Mouse (Mus musculus): ENCODE results near the gene Spryd3.

Spryd3 gene

DNA sequence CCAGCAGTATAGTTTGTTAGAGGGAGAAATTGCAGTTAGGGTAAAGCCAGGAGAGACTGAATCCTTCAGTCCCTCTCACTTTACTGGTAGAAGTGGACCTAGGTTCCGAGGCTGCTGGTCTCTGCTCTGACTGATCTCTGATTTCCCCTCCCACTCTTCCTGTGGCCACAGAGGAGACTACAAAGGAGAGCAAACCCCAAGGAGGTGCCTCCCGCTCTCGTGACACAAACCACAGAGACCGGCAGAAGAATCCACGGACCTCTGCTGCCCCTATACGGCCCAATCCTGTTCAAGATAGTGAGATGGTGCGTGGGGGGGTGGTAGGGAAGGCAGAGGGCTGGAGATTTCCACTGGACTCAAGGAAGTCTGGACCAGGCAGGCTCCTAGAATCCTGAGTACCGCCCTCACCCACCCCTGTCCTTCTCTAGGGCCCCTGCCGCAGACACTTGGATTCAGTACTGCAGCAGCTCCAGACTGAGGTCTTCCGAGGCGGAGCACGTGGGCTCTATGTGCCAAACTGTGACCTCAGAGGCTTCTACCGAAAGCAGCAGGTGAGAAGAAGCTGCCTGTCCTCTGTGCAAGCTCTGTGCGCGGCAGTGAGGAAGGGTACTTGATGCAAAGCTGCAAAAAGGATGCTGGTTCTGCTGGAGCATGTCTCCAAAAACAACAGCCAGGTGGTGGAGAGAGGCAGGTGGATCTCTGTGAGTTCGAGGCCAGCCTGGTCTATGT, 11.8 kb upstream of the Spryd3 start:
- DNase-seq (ENCODE audit: low read depth, low spot score), result no peak

- DNase-seq (ENCODE audit: low read depth, low spot score), result peak; percentile 46
Observed at GRCm38 (mm10) chr15:102146882-102147281, 10.8 kb upstream of the Spryd3 start.

- no peak for DNase-seq (ENCODE audit: low read depth, low spot score)
Observed at GRCm38 (mm10) chr15:102146089-102146488, 10.1 kb upstream of the Spryd3 start.

DNA sequence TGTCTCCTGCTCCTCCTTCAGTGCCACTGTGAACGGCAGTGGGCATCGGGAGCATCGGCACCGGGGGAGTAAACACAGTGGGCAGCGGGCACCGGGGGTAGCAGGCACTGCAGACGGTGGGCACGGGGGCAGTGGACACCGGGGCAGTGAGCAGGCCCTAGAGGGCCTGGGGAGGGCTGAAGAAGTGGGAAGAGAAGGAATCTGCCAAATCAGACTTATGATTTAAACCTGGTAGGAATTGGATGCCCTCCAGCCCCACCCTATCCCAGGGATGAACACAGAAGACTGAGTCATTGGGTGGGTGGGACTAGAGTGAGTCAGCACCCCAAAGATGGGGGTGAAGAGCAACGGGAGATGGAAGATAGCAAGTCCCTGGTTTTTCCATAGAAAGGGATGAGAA, 9.3 kb upstream of the Spryd3 start:
- no peak for DNase-seq (ENCODE audit: low read depth, low spot score)

GRCm38 (mm10) chr15:102144726-102145125, 8.7 kb upstream of the Spryd3 start:
- no peak for DNase-seq (ENCODE audit: low read depth, low spot score)

- no peak for DNase-seq (ENCODE audit: low read depth, low spot score)
Observed at GRCm38 (mm10) chr15:102144274-102144711, 8.3 kb upstream of the Spryd3 start, which contains the start of gene Igfbp6. Gene Igfbp6, plus strand, starts transcription at chr15:102144362.

DNA sequence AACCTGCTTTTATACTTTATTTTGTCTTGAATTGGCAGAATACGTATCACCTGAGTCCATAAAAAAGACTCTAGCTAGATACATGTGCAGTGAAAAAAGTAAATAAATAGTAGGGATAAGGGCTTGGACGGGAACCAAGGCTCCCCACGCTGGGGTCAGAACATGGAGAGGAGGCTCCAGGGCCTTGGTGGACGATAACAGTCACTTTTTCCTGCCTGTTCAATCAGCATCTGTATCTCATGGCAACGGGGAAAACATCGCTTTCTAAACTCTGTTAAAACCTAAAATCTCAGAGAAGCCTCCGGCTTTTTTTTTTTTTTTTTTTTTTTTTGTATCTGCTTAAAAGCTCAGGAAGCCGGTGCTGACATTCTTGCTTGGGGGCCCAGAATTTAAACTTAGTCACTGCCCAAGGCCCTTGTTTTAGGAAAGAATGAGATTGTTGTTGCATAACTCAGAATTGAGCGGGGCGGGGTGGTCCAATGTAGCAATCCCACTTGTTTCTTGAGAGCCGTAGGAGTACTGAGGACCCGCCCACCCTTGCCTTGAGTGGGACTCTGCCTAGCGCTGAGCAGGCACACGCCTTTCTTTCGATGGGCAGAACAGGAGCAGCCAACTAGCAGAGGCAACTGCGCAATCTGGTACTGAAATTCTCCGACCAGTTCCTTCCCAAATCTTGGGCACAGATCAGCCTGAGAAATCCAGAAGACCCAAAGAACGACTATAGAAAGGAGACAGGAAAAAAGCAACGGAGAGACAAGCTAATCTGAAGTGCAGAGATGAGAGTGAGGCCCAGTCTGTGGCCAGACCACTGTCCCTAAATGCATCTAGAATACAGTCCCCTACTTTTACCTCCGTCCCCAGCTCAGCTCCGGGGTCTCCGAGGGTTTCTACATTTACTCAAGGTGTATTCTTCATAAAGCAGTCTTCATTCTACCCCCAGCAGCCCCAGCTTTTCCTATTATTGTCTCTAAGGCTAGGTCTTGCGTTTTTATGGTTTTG, 7.2 kb upstream of the Spryd3 start:
- no peak for DNase-seq (ENCODE audit: low read depth, low spot score)

GRCm38 (mm10) chr15:102141120-102141519, 5.1 kb upstream of the Spryd3 start:
- DNase-seq (ENCODE audit: low read depth, low spot score), result no peak

GRCm38 (mm10) chr15:102135522-102136128, 409 bp downstream of the Spryd3 start:
- no peak for DNase-seq (ENCODE audit: low read depth, low spot score)

- DNase-seq (ENCODE audit: low read depth, low spot score), result no peak
Observed at GRCm38 (mm10) chr15:102134709-102135108, 1.3 kb downstream of the Spryd3 start.

DNA sequence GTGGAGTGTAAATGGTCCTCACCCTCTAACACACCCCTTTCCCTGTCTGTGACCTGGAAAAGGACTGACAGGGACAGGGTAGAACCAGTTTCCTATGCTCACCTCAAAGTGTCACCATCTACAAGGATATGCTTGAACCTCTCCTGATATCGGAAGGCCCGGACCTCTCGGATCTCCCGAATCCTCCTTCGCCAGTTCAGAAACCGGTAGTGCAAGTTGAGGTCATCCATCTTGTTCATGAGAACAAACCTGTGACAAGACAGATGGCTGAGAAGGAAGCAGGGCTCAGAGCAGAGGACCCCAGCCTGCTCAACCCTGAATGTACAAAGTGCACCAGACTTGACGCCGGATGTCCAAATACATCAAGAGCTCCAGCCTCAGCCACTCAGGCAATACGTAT, 2.7 kb downstream of the Spryd3 start:
- DNase-seq (ENCODE audit: low read depth, low spot score), result no peak

DNA sequence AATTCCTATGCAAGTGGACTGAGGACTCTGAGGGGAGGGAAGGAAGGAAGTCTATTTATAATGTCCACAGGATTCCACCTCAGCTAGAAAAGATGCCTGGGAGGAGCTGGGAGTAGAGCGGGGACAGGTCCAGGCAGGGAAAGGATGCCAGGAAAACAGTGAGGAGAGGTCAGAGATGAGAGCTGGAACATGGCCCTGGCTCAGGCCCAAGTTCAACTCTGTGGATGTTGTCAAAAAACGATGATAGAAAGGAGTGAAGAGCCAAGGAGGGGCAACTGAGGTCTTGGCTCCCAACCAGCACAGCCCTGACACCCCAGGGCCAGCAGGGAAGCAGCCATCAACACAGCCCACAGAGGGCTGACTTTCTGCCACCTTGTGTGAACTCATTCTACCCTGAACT, 9.7 kb downstream of the Spryd3 start:
- no peak for DNase-seq (ENCODE audit: low read depth, low spot score)

DNA sequence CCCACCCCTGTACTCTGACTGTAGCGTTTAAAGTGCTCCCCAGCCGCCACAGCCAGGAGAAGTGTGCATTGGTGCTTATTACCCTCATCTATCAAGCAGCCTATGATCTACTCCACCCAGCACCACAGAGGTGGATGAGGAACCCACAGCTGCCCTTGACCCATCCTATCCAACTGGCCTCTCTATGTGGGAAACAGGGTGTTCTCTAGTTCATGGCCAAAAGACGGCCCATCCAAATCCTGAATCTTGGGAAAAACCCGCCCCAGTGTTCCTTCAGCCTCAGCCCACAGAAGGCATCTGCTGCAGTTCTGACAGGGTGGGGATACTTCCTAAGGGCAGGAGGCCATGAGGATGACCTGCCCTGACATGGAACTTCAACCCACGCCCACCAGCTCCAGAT, 15.5 kb downstream of the Spryd3 start:
- DNase-seq (ENCODE audit: low read depth, low spot score), result no peak

GRCm38 (mm10) chr15:102119831-102120170, 16.2 kb downstream of the Spryd3 start:
- DNase-seq (ENCODE audit: low read depth, low spot score), result no peak

GRCm38 (mm10) chr15:102119121-102119830, 16.8 kb downstream of the Spryd3 start:
- DNase-seq (ENCODE audit: low read depth, low spot score), result no peak

GRCm38 (mm10) chr15:102118591-102118990, 17.4 kb downstream of the Spryd3 start:
- DNase-seq (ENCODE audit: low read depth, low spot score), result no peak

- DNase-seq (ENCODE audit: low read depth, low spot score), result no peak
Observed at GRCm38 (mm10) chr15:102117461-102118443, 18.3 kb downstream of the Spryd3 start.

- DNase-seq (ENCODE audit: low read depth, low spot score), result no peak
Observed at GRCm38 (mm10) chr15:102116753-102117415, 19.1 kb downstream of the Spryd3 start.

- no peak for DNase-seq (ENCODE audit: low read depth, low spot score)
Observed at GRCm38 (mm10) chr15:102115731-102116231, 20.3 kb downstream of the Spryd3 start.
